Mouse (Mus musculus) heart, adult 11 months (tissue): ENCODE measurements around the gene Ttc25.
A peak's percentile ranks its signal among the peaks of the same experiment; 100 is the strongest.
"Not testable (repeated sequence)": the region's sequence is repeated elsewhere in the genome, so short reads cannot be mapped to it uniquely, and the experiment has no call there.

Experiments used
- DNase-seq: peaks from one replicate; pipeline ENCODE4 v3.0.0; 2022

The Ttc25 gene

DNA sequence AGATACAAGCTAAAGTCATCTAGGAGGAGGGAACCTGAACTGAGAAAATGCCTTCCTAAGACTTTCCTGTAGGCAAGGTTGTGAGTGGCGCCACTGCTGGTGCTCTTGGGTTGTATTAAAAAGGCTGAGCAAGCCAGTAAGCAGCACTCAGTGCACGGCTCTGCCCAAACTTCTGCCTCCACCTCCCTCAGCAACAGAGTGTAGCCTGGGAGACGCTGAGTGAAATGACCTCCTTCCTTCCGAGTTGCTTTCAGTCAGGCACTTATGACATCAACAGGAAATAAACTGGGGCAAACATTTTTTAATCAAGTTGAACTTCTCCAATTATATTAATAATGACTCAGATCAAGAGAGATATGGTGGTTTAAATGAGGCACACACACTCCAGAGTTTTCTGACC, 63.4 kb downstream of the Ttc25 start:
- DNase-seq: no peak

- no peak for DNase-seq
These were observed 64.1 kb downstream of the Ttc25 start for GRCm38 (mm10) chr11:100609355-100609996.

DNA sequence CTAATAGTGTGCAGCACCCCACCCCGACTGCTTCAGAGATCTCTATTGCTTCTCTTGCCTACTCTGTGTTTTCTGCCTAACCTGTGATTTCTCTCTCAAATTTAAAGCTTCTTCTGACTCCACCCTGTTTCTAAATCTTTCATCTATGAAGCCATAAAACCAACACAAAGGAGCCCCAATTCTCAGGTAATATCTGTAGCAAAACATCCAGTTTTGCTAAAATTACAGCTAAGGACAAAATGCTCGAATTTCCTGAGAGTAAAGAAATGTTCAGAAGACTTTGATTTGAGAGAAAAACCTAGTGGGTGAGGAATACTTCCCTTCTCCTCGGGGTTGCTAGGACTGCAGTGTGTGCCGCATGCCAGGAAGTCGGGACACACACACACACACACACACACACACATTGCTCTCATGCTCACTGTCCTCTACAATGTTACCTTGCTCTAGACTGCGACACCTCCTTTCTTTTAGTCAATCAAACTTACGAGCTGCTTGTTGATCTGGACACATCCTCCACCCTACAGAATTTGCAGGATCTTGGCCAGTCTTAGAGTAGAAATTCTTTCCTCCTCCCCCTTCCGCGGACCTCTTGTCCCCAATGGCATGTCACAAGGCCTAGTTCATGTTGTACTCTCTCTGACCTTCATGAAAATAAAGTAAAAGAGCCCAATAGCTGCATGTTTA, 64.7 kb downstream of the Ttc25 start:
- DNase-seq: peak; percentile 94

DNA sequence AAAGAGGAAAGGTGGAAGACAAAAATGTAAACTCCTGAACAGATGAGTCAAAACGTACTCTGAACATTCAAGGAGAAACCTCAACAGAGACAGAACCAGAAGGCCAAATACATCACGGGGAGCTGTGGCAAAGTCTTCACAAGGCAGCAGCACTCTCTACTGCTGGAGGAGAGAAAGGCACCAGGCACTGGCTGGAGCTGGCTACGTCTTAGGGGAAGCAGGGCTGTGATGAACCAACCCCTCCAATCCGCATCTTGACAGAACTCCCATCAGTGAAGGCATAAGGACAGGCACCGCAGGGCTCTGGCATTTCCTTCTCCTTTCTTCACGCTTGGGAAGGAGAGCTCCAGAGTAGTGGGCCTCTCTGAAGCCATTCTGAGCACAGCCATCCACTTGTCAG, 66.2 kb downstream of the Ttc25 start:
- no peak for DNase-seq

DNA sequence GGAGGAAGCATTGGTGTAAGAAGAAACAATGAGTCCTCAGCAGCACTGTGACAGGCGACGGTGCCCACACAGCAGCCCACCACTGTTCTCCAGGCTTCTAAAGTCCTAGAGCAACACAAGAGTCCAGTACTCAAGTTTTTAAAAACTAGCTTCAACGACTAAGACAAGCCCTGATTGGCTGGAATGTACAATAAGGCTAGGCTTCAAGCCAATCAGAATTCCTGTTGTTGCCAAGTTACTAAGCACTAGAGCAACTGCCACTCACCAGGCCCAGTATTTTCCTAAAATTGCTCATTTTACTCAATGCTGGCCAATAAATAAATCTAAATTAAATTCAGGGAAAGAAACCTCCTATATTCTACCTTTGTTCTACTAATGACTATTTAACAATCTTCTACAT, 67.8 kb downstream of the Ttc25 start:
- DNase-seq: no peak

DNA sequence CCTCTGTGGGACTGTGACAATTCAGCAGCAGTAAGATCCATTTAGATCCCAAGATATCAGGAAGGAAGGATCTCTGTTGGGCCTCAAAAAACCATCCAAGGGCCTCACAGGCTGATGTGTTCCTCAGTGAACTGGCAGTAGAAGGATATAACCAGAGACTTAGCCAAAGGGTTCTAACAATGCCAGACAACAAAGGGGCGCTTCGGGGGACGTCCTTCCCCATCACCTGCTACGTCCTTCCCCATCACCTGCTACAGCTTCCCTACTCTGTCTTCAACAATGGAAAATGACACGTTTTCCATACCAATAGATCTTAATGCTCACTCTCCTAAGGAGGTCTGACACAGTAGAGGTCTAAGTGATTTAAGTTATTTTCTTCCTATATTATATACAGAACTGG, 70.9 kb downstream of the Ttc25 start:
- DNase-seq: no peak

- not testable (repeated sequence) for DNase-seq
These were observed 71.4 kb downstream of the Ttc25 start for GRCm38 (mm10) chr11:100616836-100617235.

DNA sequence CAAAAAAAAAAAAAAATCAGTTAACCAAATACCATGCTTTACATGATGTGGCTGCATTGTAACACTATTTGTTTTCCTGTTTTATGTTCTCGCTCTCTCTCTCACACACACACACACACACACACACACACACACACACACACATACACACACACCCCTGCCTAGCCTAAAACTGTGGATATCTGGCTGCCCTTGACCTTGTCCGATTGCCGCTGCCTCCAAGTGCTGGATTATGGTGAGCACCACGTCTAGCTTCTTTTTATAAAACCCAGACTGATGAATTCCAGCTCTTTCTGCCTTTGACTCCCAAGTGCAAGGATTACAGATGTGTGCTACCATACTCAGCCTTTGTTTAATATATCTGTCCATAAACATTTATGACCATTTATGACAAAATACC, 72.1 kb downstream of the Ttc25 start:
- DNase-seq: no peak

GRCm38 (mm10) chr11:100618761-100619484, 73.5 kb downstream of the Ttc25 start, which contains the start of gene Nkiras2:
Nkiras2 (plus strand) TSS chr11:100619244.
- DNase-seq: no peak

GRCm38 (mm10) chr11:100619485-100619975, 74.1 kb downstream of the Ttc25 start:
- peak; percentile 100 for DNase-seq

DNA sequence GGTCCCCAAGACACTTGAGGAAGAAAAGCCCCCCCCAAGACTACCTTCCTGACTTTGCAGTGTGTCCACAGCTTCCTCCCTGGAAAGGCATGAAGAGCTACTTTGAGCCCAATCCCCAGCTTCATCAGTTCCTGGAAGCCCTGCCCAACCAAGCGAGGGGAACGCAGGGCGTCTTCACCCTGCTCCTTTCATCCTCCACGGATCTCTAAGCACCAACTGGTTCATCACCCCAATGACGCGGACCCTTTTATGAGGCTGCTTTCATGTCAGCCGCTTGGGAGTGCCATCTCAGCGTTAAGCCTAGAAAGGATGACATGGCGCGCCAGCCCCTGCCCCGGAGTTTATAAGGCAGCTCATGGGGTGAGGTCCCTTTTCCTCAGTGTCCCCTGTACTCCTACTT, 74.6 kb downstream of the Ttc25 start, which contains the start of gene Dnajc7:
Gene Dnajc7, minus strand, starts transcription at position 187 of the 400 bp plus-strand sequence.
- no peak for DNase-seq
